Mouse (Mus musculus) layer of hippocampus, adult 11-12 months (tissue): ENCODE measurements around the gene H2al1m.
"Not testable (repeated sequence)": the region's sequence is repeated elsewhere in the genome, so short reads cannot be mapped to it uniquely, and the experiment has no call there.

ENCODE experiments used
- DNase-seq: peaks from one replicate; pipeline ENCODE4 v3.0.0; 2022; ENCODE audit warnings: low spot score

Gene H2al1m

GRCm38 (mm10) chrX:9332366-9332962, 48.9 kb downstream of the H2al1m start:
- not testable (repeated sequence) for DNase-seq

GRCm38 (mm10) chrX:9333035-9333434, 49.5 kb downstream of the H2al1m start:
- DNase-seq, result peak; percentile 10
